Mouse (Mus musculus) intestine, embryonic 14.5 days (tissue): ENCODE results near the gene Uhrf1bp1. TPM values are rescaled to one million over a fixed set of nuclear protein-coding genes. Genes with fewer than 3 reads are reported as not detected.

ENCODE experiments used
- ATAC-seq: fragments of 200-750 bp; cut with Nextera tagmentation; replicated peaks from 2 replicates; pipeline ENCODE4 v1.8.0; 2017; ENCODE audit warnings: low read depth, moderate number of reproducible peaks, moderate TSS enrichment, moderate library complexity; ENCODE audit not compliant: low FRiP score, low TSS enrichment
- DNase-seq: peaks from one replicate; pipeline ENCODE4 v3.0.0-alpha.2; 2018; ENCODE audit warnings: low spot score
- H3K27ac ChIP-seq: fragments of 300-500 bp; sonication (generic); 2 replicates; pipeline ENCODE4 v1.5.1; 2014; ENCODE audit warnings: low read depth, mild to moderate bottlenecking, control low read depth
- H3K27me3 ChIP-seq: fragments of 300-500 bp; sonication (generic); replicated peaks from 2 replicates; pipeline ENCODE4 v1.6.1; 2014; ENCODE audit warnings: low read length, control low read depth; ENCODE audit not compliant: control insufficient read depth, insufficient read depth
- H3K36me3 ChIP-seq: fragments of 300-500 bp; sonication (generic); 2 replicates; pipeline ENCODE4 v1.6.1; 2014; ENCODE audit warnings: low read length, control low read depth; ENCODE audit not compliant: control insufficient read depth, insufficient read depth
- H3K4me1 ChIP-seq: fragments of 300-500 bp; sonication (generic); replicated peaks from 2 replicates; pipeline ENCODE4 v1.6.1; 2014; ENCODE audit warnings: low read length, control low read depth, mixed read lengths; ENCODE audit not compliant: control insufficient read depth, insufficient read depth
- H3K4me2 ChIP-seq: fragments of 300-500 bp; sonication (generic); 2 replicates; pipeline ENCODE4 v1.6.1; 2014; ENCODE audit warnings: low read length
- H3K4me3 ChIP-seq: fragments of 300-500 bp; sonication (generic); 2 replicates; pipeline ENCODE4 v1.5.1; 2014; ENCODE audit warnings: low read depth, low read length, control low read depth, mixed read lengths
- H3K9ac ChIP-seq: fragments of 300-500 bp; sonication (generic); 2 replicates; pipeline ENCODE4 v1.6.1; 2014; ENCODE audit warnings: mild to moderate bottlenecking, low read length
- H3K9me3 ChIP-seq: fragments of 300-500 bp; sonication (generic); 2 replicates; pipeline ENCODE4 v1.6.1; 2016; ENCODE audit warnings: low read length, control low read depth; ENCODE audit not compliant: control insufficient read depth
- WGBS: fragments of 180-500 bp; shearing (Covaris S2); extraction: QIAGEN DNeasy Blood & Tissue Kit; methylation state at CpG from one replicate; pipeline ENCODE4 v1.1.7; 2014; 5-methylcytosine and 5-hydroxymethylcytosine counted together
- polyA plus RNA-seq: library from polyadenylated mRNA; unstranded; fragments of >200 nt; fragmentation: Nextera tagmentation; extraction: Ambion mirVana; gene quantifications from 2 replicates; pipeline ENCODE4 v1.2.1, GENCODE M21; 2014

Gene Uhrf1bp1
- polyA plus RNA-seq, 1 experiment from 2014 or later, result 5.8 TPM

GRCm38 (mm10) chr17:27945546-27946216 lies 89.4 kb downstream of the Uhrf1bp1 start:
- Histone ChIP-seq H3K36me3 (no peaks in the 10 kb centered on the region), H3K4me2 (no peak overlapping the region), H3K4me3 (no peak overlapping the region), H3K9ac (no peak overlapping the region), H3K27ac (peak overlapping the region; percentile 51), H3K9me3 (no peaks in the 10 kb centered on the region), H3K27me3 (no peaks in the 10 kb centered on the region), H3K4me1 (peaks cover 17% of the 10 kb centered on the region)
- ATAC-seq (no peak), DNase-seq (peak; percentile 59)
- 51% methylated on average over 6 of the region's 6 CpGs for WGBS

- no peak for ATAC-seq
- Histone ChIP-seq H3K9ac (no peak overlapping the region), H3K27me3 (no peaks in the 10 kb centered on the region), H3K9me3 (no peaks in the 10 kb centered on the region), H3K4me2 (no peak overlapping the region), H3K27ac (peak overlapping the region; percentile 51; the same call in 1 of the 2 replicates), H3K4me3 (no peak overlapping the region), H3K4me1 (peaks cover 11% of the 10 kb centered on the region; the same call in 1 of the 2 replicates), H3K36me3 (peaks cover 2% of the 10 kb centered on the region; the same call in 1 of the 2 replicates)
- 86% methylated on average over 8 of the region's 8 CpGs for WGBS
- DNase-seq, result no peak
These were observed 90.1 kb downstream of the Uhrf1bp1 start for GRCm38 (mm10) chr17:27946371-27946770.

- no peaks in the 10 kb centered on the region for H3K9me3 ChIP-seq
These were observed 90.9 kb downstream of the Uhrf1bp1 start for GRCm38 (mm10) chr17:27947155-27947554.

More at GRCm38 (mm10) chr17:27947155-27947554, 90.9 kb downstream of the Uhrf1bp1 start:
- Histone ChIP-seq H3K4me1 (peaks cover 11% of the 10 kb centered on the region; the same call in 1 of the 2 replicates), H3K36me3 (peaks cover 2% of the 10 kb centered on the region; the same call in 1 of the 2 replicates), H3K27ac (no peak overlapping the region), H3K4me3 (no peak overlapping the region), H3K9ac (no peak overlapping the region), H3K27me3 (no peaks in the 10 kb centered on the region), H3K4me2 (no peak overlapping the region)
- 70% methylated on average over 2 of the region's 2 CpGs for WGBS
- ATAC-seq, result no peak
- DNase-seq, result no peak

Other genes starting within 250 kb of the Uhrf1bp1 start
- 33.3 and 35.4 TPM in 2 replicates for gene Nudt3, start 232.9 kb upstream of the Uhrf1bp1 start, polyA plus RNA-seq
- gene RPS10-NUDT3, start 221.2 kb upstream of the Uhrf1bp1 start, polyA plus RNA-seq, result not detected in 2 replicates
- gene Rps10, start 219.8 kb upstream of the Uhrf1bp1 start, polyA plus RNA-seq, result 1,235 and 1,299 TPM in 2 replicates
- 1.5 and 2.0 TPM in 2 replicates for gene Pacsin1, start 200.9 kb upstream of the Uhrf1bp1 start, polyA plus RNA-seq
- 8.6 and 12.0 TPM in 2 replicates for gene Spdef, start 127.5 kb upstream of the Uhrf1bp1 start, polyA plus RNA-seq
- gene D17Wsu92e, start 35.8 kb upstream of the Uhrf1bp1 start, polyA plus RNA-seq, result 20.1 and 23.4 TPM in 2 replicates
- 302 and 314 TPM in 2 replicates for gene Snrpc, start 18.3 kb upstream of the Uhrf1bp1 start, polyA plus RNA-seq
- 16.4 and 16.9 TPM in 2 replicates for gene Anks1, start 52.9 kb downstream of the Uhrf1bp1 start, polyA plus RNA-seq
- gene Taf11, start 53.4 kb downstream of the Uhrf1bp1 start, polyA plus RNA-seq, result 59.7 and 66.0 TPM in 2 replicates
- gene Tcp11, start 224.2 kb downstream of the Uhrf1bp1 start, polyA plus RNA-seq, result 0.73 and 1.4 TPM in 2 replicates